Mouse (Mus musculus): ENCODE results near the gene Ube2l3. TPM values are rescaled to one million over a fixed set of nuclear protein-coding genes. Genes with fewer than 3 reads are reported as not detected.
"Not testable (repeated sequence)": the region's sequence is repeated elsewhere in the genome, so short reads cannot be mapped to it uniquely, and the experiment has no call there.

Ube2l3 gene
- polyA plus RNA-seq, 1 experiment from 2014 or later: 288 TPM

DNA sequence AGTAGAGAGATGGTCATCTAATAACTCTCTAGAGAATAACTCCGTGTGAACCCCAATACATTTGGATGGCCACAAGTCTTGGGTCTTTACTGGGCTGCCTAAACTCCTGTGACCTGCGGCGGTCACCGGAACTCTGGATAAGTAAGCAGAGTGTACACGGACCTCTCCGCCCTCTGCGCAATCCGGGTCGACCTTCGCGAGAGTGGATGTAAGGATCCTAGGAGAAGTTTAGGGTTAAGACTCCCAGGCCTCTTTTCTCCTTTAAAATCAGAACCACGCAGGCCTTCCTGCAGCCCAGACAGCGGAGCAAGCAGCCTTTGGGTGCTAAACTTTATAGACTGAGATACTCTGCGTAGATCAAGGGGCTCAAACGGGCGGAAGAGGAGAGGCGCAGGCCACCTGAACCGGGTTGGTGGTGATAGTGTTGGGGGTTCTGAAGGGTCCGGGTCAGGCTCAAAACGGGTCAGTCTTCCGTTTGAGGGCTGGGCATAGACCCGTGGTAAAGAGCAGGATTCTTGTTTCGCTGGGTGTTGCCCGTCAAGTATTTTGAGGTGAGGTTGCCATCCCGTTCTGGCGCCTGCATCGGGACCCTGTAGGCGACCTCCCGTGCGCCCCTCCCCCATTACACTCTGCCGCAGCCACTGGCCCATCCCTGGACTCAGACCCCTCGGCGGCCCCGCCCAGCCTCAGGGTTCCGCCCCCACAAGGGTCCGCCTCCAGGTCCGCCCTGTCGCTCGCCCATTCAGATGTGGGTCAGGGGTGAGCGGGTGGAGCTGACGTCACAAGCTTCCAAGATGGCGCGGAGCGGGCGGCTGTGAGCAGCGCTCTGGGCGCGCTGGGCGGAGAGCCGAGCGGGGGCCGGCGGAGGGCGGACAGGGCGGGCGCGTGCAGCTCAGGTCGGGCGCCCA is 30.6 kb upstream of the Ube2l3 start, which contains the start of gene Hic2:
TSS of gene Hic2 (plus strand) at position 779 of the 908 bp plus-strand sequence.
- Histone ChIP-seq H3K4me2 (peak within 1 kb of the TSS; percentile 82), H3K9ac (replicated peaks) (peak within 1 kb of the TSS; percentile 90), H3K27me3 (replicated peaks) (no peaks in the 10 kb centered on the region), H3K36me3 (no peaks in the 10 kb centered on the region), H3K4me1 (peaks cover 43% of the 10 kb centered on the region), H3K9me3 (replicated peaks) (no peaks in the 10 kb centered on the region), H3K27ac (replicated peaks) (peak within 1 kb of the TSS; percentile 96), H3K4me3 (replicated peaks) (peak within 1 kb of the TSS; percentile 90)
- peak; percentile 97 for ATAC-seq (ENCODE audit: low FRiP score)
- under 1% methylated on average over 59 of the region's 59 CpGs for WGBS

DNA sequence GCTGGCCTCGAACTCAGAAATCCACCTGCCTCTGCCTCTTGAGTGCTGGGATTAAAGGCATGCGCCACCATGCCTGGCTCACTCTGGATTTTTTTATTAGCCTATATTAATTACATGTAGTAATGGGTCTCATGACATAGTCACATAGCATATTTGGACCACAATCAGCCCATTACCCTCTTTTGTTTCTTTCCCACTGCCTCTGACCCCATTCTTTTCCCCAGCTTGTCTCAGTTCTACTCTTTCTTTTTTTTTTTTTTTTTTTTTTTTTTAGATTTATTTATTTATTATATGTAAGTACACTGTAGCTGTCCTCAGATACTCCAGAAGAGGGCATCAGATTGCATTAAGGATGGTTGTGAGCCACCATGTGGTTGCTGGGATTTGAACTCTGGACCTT is 29.1 kb upstream of the Ube2l3 start:
- WGBS: 88% methylated on average over 2 of the region's 2 CpGs
- not testable (repeated sequence) for H3K9ac ChIP-seq (replicated peaks); H3K4me2 ChIP-seq; H3K27ac ChIP-seq (replicated peaks); ATAC-seq (ENCODE audit: low FRiP score); H3K4me3 ChIP-seq (replicated peaks); H3K36me3 ChIP-seq; H3K27me3 ChIP-seq (replicated peaks); H3K9me3 ChIP-seq (replicated peaks)
- H3K4me1 ChIP-seq: peaks cover 30% of the 10 kb centered on the region

DNA sequence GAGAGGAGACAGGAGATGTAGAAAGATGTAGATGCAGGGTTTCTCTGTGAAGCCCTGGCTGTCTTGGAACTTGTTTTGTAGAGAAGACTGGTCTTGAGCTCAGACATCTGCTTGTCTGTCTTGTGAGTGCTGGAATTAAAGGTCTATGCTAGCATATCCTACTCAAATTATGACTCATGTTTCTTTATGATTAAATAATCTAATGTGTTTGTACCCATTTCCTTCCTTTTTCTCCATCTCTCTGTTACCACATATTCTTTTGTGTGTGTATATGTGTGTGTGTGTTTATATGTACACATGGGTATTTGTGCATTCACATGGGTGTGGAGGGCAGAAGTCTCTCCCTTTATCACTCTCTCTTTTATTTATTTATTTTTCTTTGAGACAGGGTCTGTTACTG is 24.0 kb upstream of the Ube2l3 start:
- no peak overlapping the region for H3K9ac ChIP-seq (replicated peaks)
- no peaks in the 10 kb centered on the region for H3K27me3 ChIP-seq (replicated peaks)
- no peak overlapping the region for H3K4me3 ChIP-seq (replicated peaks)
- no peaks in the 10 kb centered on the region for H3K36me3 ChIP-seq
- H3K9me3 ChIP-seq (replicated peaks): no peaks in the 10 kb centered on the region
- no peaks in the 10 kb centered on the region for H3K4me1 ChIP-seq
- no peak overlapping the region for H3K27ac ChIP-seq (replicated peaks)
- no peak overlapping the region for H3K4me2 ChIP-seq
- no peak for ATAC-seq (ENCODE audit: low FRiP score)

DNA sequence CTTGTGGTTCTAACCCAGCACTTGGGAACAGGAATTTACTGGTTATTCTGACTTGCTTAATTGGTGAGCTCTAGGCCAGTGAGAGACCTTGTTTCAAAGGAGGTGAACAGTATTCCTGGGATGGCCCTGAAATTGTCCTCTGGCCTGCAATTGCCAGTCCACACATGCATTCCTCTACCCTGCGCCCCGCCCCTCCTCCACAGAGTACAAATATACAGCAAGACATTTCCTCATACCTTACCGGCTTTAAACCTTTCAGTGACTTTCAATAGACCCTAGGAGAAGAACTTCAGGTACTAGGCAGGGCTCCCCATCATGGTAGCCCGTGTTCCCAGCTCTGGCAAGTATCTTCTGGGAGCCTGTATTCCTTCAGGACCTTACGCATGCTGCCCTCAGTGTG is 23.1 kb upstream of the Ube2l3 start:
- 90% methylated on average over 5 of the region's 5 CpGs for WGBS
- H3K27me3 ChIP-seq (replicated peaks): no peaks in the 10 kb centered on the region
- H3K36me3 ChIP-seq: no peaks in the 10 kb centered on the region
- ATAC-seq (ENCODE audit: low FRiP score): no peak
- H3K4me1 ChIP-seq: no peaks in the 10 kb centered on the region
- H3K9me3 ChIP-seq (replicated peaks): no peaks in the 10 kb centered on the region
- no peak overlapping the region for H3K9ac ChIP-seq (replicated peaks)
- H3K27ac ChIP-seq (replicated peaks): no peak overlapping the region
- H3K4me3 ChIP-seq (replicated peaks): no peak overlapping the region
- no peak overlapping the region for H3K4me2 ChIP-seq

DNA sequence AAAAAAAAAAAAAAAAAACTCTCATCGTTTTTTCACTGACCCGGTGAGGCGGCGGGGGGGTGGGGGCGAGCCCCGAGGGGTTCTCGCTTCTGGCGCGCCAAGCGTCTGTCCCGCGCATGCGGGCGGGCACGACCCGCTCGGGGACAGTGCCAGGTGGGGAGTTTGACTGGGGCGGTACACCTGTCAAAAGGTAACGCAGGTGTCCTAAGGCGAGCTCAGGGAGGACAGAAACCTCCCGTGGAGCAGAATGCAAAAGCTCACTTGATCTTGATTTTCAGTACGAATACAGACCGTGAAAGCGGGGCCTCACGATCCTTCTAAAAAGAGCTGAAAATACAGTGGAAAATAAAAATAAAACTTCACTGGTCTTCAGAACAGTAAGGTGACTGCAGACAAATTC is 19.7 kb upstream of the Ube2l3 start:
- Histone ChIP-seq H3K4me3 (replicated peaks) (no peak overlapping the region), H3K27ac (replicated peaks) (no peak overlapping the region), H3K4me2 (no peak overlapping the region), H3K9ac (replicated peaks) (no peak overlapping the region), H3K36me3 (no peaks in the 10 kb centered on the region), H3K27me3 (replicated peaks) (no peaks in the 10 kb centered on the region), H3K9me3 (replicated peaks) (no peaks in the 10 kb centered on the region), H3K4me1 (no peaks in the 10 kb centered on the region)
- WGBS: 31% methylated on average over 25 of the region's 25 CpGs
- ATAC-seq (ENCODE audit: low FRiP score): peak; percentile 100

DNA sequence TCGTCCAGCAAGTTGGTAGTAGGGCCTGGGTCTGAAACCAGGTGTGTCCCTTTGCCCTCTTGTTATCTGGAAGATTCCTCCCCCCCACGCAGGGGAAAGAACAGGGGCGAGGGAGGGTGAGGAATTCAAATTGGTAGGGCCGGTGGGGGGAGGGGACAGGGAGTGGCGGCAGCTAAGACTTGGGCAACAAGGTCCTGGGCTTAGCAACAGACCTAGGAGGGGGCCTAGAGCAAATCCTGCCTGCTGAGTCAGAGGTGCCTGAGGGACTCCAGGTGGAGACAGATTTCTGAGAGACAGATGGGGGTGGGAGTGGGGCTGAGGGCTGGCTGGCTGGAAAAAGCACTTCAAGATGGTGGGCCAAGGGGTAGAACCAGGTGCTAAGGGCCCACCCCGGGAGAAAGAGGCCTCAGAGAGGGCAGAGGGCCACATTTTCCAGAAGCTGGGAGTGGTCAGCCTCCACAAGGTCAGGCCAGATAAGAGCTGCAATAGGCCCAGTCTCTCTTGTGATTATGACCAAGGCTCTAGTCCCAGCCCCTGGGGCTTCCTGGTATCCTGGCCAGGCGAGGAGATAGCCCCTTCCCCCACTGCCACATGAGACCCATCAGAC is 17.8 kb upstream of the Ube2l3 start:
- Histone ChIP-seq H3K4me1 (no peaks in the 10 kb centered on the region), H3K4me3 (replicated peaks) (no peak overlapping the region), H3K27ac (replicated peaks) (no peak overlapping the region), H3K36me3 (no peaks in the 10 kb centered on the region), H3K9me3 (replicated peaks) (no peaks in the 10 kb centered on the region), H3K27me3 (replicated peaks) (no peaks in the 10 kb centered on the region), H3K4me2 (no peak overlapping the region), H3K9ac (replicated peaks) (no peak overlapping the region)
- WGBS: 45% methylated on average over 7 of the region's 7 CpGs
- no peak for ATAC-seq (ENCODE audit: low FRiP score)

DNA sequence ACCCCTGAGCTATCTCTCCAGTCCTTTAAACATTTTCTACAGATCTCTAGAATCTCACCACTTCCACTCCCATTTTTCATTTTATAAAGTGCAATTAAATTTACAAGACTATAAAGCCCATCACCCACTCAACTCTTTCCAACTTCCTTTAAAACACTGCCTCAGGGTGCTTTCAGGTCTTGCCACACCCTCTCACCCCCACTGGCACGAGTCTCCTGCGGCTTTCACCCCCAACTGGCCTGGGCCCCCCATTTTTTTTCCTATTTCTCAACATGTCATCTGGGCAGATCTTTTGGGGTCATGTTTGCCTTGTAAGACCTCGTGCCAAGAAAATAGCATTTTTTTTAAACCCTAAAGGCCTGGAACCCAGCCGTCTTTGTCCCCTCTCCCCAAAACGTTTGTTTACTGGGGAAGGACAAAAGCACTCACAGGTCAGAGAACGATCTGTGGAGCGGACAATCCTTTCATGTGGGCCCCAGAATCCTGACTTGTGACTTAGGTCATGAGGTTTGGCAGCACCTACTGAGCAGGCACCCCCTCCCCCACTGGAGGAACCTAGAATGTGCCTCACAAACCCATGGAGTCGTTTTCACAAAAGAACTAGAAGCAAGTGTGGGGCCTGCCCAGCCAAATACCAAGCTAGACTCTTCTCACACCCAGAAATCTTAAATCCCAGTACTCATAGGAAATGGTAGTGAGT is 14.6 kb upstream of the Ube2l3 start:
- Histone ChIP-seq H3K4me2 (no peak overlapping the region), H3K27me3 (replicated peaks) (no peaks in the 10 kb centered on the region), H3K27ac (replicated peaks) (no peak overlapping the region), H3K9ac (replicated peaks) (no peak overlapping the region), H3K4me3 (replicated peaks) (no peak overlapping the region), H3K9me3 (replicated peaks) (no peaks in the 10 kb centered on the region), H3K36me3 (no peaks in the 10 kb centered on the region), H3K4me1 (no peaks in the 10 kb centered on the region)
- WGBS: 62% methylated on average over 8 of the region's 8 CpGs
- ATAC-seq (ENCODE audit: low FRiP score): no peak

DNA sequence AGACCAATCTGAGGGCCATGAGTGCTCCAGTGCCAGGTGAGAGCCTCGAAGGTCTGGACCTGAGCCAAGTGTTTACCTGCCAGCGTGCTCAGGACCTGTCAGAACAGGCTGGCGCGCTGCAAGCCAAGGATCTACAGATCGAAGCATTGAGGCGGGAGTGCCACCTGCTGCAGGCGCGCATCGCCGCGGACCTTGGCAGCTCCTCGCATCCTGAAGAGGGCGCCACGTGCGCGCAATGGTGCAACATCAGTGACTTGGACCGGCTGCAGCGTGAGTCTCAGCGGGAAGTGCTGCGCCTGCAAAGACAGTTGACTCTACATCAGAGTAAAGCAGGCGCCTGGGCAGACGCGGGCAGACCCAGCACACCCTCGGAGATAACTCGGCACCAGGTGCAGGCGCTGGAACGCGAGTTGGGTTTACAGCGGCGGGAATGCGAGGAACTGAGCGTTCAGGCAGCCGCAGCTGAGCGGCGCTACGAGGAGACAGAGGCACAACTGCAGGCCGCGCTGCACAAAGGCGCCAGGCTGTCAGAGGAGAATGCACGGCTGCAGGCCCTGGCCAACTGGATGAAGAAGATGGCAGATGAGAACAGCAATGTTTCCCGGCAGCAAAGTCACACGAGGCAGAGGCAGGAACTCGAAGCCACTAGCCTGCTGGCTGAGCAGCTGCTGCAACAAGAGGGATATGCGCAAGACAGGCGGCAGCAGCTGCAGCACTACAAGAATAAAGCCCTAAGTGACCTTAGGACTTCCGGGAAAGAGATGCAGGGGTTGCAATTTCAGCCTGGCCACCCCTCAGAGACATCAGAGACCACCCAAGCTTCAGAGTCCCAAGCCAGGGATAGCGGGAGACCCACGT is 7.8 kb upstream of the Ube2l3 start:
- H3K27me3 ChIP-seq (replicated peaks): 0 out of 2 replicates have a peak, but pooled peaks cover 3% of the 10 kb centered on the region
- peaks cover 25% of the 10 kb centered on the region for H3K4me1 ChIP-seq
- peak; percentile 64 for ATAC-seq (ENCODE audit: low FRiP score)
- H3K27ac ChIP-seq (replicated peaks): peak overlapping the region; percentile 93
- H3K4me2 ChIP-seq: peak overlapping the region; percentile 97
- H3K36me3 ChIP-seq: no peaks in the 10 kb centered on the region
- no peaks in the 10 kb centered on the region for H3K9me3 ChIP-seq (replicated peaks)
- H3K9ac ChIP-seq (replicated peaks): peak overlapping the region; percentile 70
- 7% methylated on average over 47 of the region's 48 CpGs for WGBS
- H3K4me3 ChIP-seq (replicated peaks): peak overlapping the region; percentile 67

DNA sequence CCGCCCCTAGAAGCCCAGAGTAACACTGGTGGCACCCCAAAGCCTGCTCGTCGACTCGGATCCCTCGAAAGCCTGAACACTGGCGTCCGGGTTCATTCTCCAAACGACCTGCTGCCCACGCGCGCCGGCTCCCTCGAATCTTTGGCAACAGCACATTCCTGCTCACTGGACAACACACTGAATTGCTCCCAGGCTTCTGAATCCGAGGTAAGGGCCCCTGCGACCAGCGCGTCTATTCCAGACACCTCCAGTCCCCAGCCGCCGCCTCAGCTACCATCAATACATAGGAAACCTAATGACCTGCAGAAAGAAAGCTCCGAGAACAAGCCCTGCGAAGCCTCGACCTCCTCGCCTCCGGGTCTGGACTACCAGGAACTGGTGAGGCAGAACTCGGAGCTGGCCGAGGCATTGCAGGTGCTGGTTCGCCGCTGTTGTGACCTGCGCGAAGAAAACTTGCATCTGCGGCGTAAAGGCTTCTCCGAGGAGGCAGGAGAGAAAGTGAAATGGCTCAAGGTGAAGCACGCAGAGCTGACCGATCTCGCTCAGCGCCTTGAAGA is 7.0 kb upstream of the Ube2l3 start:
- ATAC-seq (ENCODE audit: low FRiP score): peak; percentile 24
- peaks cover 25% of the 10 kb centered on the region for H3K4me1 ChIP-seq
- H3K9ac ChIP-seq (replicated peaks): peak overlapping the region; percentile 70
- H3K27me3 ChIP-seq (replicated peaks): 0 out of 2 replicates have a peak, but pooled peaks cover 3% of the 10 kb centered on the region
- peak overlapping the region; percentile 93 for H3K27ac ChIP-seq (replicated peaks)
- peak overlapping the region; percentile 97 for H3K4me2 ChIP-seq
- H3K4me3 ChIP-seq (replicated peaks): peak overlapping the region; percentile 67
- H3K9me3 ChIP-seq (replicated peaks): no peaks in the 10 kb centered on the region
- under 1% methylated on average over 37 of the region's 37 CpGs for WGBS
- no peaks in the 10 kb centered on the region for H3K36me3 ChIP-seq

DNA sequence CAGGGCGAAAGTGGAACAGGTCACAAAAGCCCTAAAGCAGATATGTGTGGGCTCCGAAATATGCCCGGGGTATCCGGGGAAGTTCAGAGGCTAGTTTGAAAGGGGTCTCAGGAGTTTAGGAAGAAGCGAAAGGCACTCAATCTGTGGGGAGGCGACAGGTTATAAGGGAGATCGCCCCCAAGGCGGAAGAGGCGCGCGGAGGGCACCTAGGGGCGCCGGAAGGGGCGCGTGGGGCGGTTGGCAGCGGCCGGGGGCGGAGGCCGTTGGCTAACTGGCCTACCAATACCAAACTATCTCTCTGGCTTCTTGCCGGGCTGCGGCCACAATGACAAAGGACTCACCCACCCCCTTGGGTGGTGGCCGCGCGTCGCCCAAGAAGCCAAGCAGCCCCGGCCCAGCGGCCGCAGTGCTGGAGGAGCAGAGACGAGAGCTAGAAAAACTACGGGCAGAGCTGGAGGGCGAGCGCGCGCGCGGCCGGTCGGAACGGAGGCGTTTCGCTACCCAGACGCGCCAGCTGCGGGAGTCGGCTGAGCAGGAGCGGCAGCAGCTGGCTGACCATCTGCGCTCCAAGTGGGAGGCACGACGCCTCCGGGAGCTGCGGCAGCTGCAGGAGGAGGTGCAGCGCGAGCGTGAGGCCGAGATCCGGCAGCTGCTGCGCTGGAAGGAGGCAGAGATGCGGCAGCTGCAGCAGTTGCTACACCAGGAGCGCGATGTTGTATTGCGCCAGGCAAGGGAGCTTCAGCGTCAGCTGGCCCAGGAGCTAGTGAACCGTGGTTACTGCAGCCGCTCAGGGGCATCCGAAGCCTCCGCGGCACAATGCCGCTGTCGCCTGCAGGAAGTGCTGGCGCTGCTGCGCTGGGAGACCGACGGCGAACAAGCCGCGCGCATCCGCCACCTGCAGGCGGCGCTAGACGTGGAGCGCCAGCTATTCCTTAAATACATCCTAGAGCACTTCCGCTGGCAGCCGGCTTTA is 6.2 kb upstream of the Ube2l3 start, which contains the start of gene Rimbp3:
TSS of gene Rimbp3 (plus strand) at position 215 of the 973 bp plus-strand sequence.
- no peaks in the 10 kb centered on the region for H3K36me3 ChIP-seq
- peak within 1 kb of the TSS; percentile 93 for H3K27ac ChIP-seq (replicated peaks)
- H3K4me3 ChIP-seq (replicated peaks): peak within 1 kb of the TSS; percentile 67
- no peaks in the 10 kb centered on the region for H3K9me3 ChIP-seq (replicated peaks)
- H3K4me2 ChIP-seq: peak within 1 kb of the TSS; percentile 97
- ATAC-seq (ENCODE audit: low FRiP score): peak; percentile 87
- 0 out of 2 replicates have a peak, but pooled peaks cover 3% of the 10 kb centered on the region for H3K27me3 ChIP-seq (replicated peaks)
- H3K9ac ChIP-seq (replicated peaks): peak within 1 kb of the TSS; percentile 70
- under 1% methylated on average over 85 of the region's 85 CpGs for WGBS
- peaks cover 25% of the 10 kb centered on the region for H3K4me1 ChIP-seq
